Comparison of ENCODE assay signal across 28 mouse cellular contexts in genomic region chr14:46770036-46770435, GRCm38 (mm10). TPM values are rescaled to one million over a fixed set of nuclear protein-coding genes. Genes with fewer than 3 reads are reported as not detected.
DNase-seq lines count a peak whose midpoint lies in the region; ATAC-seq lines count a peak whose summit lies in the region.
"Had no signal": no experiment of that assay in that cellular context is flagged by ENCODE, and none has a peak within 500 bp of the region (broad histone marks: within the 10 kb centered on the region; RNA-seq: fewer than 3 reads in every experiment).

No protein-coding gene starts in this region.

- no peak overlapping the region for H3K27ac ChIP-seq in kidney, embryonic 16.5 days (ENCODE audit: low read length)
- H3K27ac ChIP-seq: embryonic facial prominence, embryonic 13.5 days; forebrain, embryonic 12.5 days; hindbrain, embryonic 10.5 days; hindbrain, embryonic 15.5 days; layer of hippocampus, adult 2 months; liver, embryonic 13.5 days; lung, embryonic 15.5 days; neural tube, embryonic 13.5 days had no signal

- no peak for ATAC-seq in kidney, embryonic 16.5 days (ENCODE audit: low FRiP score, low TSS enrichment)
- ATAC-seq: inflammation-experienced regulatory T-cells, adult 6 months had no signal

- H3K4me1 ChIP-seq in kidney, embryonic 16.5 days (ENCODE audit: insufficient read depth, low read length), result no peaks in the 10 kb centered on the region
- H3K4me1 ChIP-seq: embryonic facial prominence, embryonic 13.5 days; forebrain, embryonic 12.5 days; hindbrain, embryonic 10.5 days; hindbrain, embryonic 15.5 days; liver, embryonic 13.5 days; lung, embryonic 15.5 days; neural tube, embryonic 13.5 days had no signal

- peak; percentile 46 for DNase-seq in heart, adult 11 months
- DNase-seq in heart, postnatal 36 days, result no peak
- peak; percentile 36 for DNase-seq in lung, postnatal 10 days
- no peak for DNase-seq in lung, postnatal 4 days
- peak; percentile 30 for DNase-seq in NIH3T3 (ENCODE audit: low read depth)
- peak; percentile 20 for DNase-seq in lung, postnatal 36 days
- DNase-seq: adrenal gland, postnatal 25 days; cerebellum, adult 18-20 months; cerebellum, postnatal 10 days; gastrocnemius, postnatal 14 days; heart, adult 18-20 months; kidney, adult 11 months; kidney, postnatal 36 days; left cerebral cortex, postnatal 4 days; liver, embryonic 13.5 days; thymus, adult 2 months; thymus, postnatal 36 days had no signal

- WGBS in kidney, embryonic 16.5 days, result 86% methylated on average over 6 of the region's 6 CpGs

- H3K27me3 ChIP-seq in kidney, embryonic 16.5 days (ENCODE audit: insufficient read depth, low read length), result no peaks in the 10 kb centered on the region
- H3K27me3 ChIP-seq: embryonic facial prominence, embryonic 13.5 days; forebrain, embryonic 12.5 days; heart, embryonic 12.5 days; hindbrain, embryonic 15.5 days; liver, embryonic 13.5 days; lung, embryonic 15.5 days; megakaryocyte, embryonic 14.5 days; neural tube, embryonic 13.5 days had no signal

- H3K36me3 ChIP-seq in kidney, embryonic 16.5 days (ENCODE audit: insufficient read depth, low read length), result peaks cover 49% of the 10 kb centered on the region

- no peak overlapping the region for H3K4me3 ChIP-seq in kidney, embryonic 16.5 days (ENCODE audit: low read length)
- H3K4me3 ChIP-seq: embryonic facial prominence, embryonic 13.5 days; forebrain, embryonic 12.5 days; heart, embryonic 12.5 days; hindbrain, embryonic 10.5 days; hindbrain, embryonic 15.5 days; layer of hippocampus, adult 2 months; liver, embryonic 13.5 days; lung, embryonic 15.5 days; megakaryocyte, embryonic 14.5 days; neural tube, embryonic 13.5 days had no signal

- H3K4me2 ChIP-seq in kidney, embryonic 16.5 days (replicated peaks; ENCODE audit: low read depth, low read length), result no peak overlapping the region
- H3K4me2 ChIP-seq: embryonic facial prominence, embryonic 13.5 days; forebrain, embryonic 12.5 days; heart, embryonic 12.5 days; hindbrain, embryonic 15.5 days; liver, embryonic 13.5 days; lung, embryonic 15.5 days; neural tube, embryonic 13.5 days had no signal

- intact Hi-C loops in heart, postnatal 36 days (cut with DNase I), result no loop called here

- H3K9me3 ChIP-seq in kidney, embryonic 16.5 days (ENCODE audit: low read length), result no peaks in the 10 kb centered on the region
- H3K9me3 ChIP-seq: embryonic facial prominence, embryonic 13.5 days; forebrain, embryonic 12.5 days; heart, embryonic 12.5 days; hindbrain, embryonic 10.5 days; hindbrain, embryonic 15.5 days; liver, embryonic 13.5 days; lung, embryonic 15.5 days; megakaryocyte, embryonic 14.5 days; neural tube, embryonic 13.5 days had no signal

- H3K9ac ChIP-seq in kidney, embryonic 16.5 days (replicated peaks; ENCODE audit: low read length), result no peak overlapping the region
- H3K9ac ChIP-seq: embryonic facial prominence, embryonic 13.5 days; forebrain, embryonic 12.5 days; heart, embryonic 12.5 days; hindbrain, embryonic 15.5 days; liver, embryonic 13.5 days; lung, embryonic 15.5 days; neural tube, embryonic 13.5 days had no signal

RNA-seq across cellular contexts. Expression of gene Cdkn3, which starts 9.7 kb away (rescaled TPM):
- total RNA-seq in heart, postnatal 36 days (2021), result 1 to 10 TPM in 1 of 2 experiments, under 1 TPM in 1; 0.78 to 1.5 TPM
- polyA plus RNA-seq in kidney, embryonic 16.5 days (2015; fragmentation: Nextera tagmentation; extraction: Ambion mirVana), result 42.0 and 43.2 TPM in 2 replicates

RNA-seq across cellular contexts. Expression of gene Cnih1, which starts 18.2 kb away (rescaled TPM):
- total RNA-seq in heart, postnatal 36 days (2021), result 10 to 100 TPM; 51.1 to 51.7 TPM
- polyA plus RNA-seq in kidney, embryonic 16.5 days (2015; fragmentation: Nextera tagmentation; extraction: Ambion mirVana), result 178 and 184 TPM in 2 replicates

RNA-seq across cellular contexts. Expression of gene Gmfb, which starts 52.0 kb away (rescaled TPM):
- 10 to 100 TPM; 28.0 to 31.3 TPM for total RNA-seq in heart, postnatal 36 days (2021)
- polyA plus RNA-seq in kidney, embryonic 16.5 days (2015; fragmentation: Nextera tagmentation; extraction: Ambion mirVana), result 76.1 and 79.4 TPM in 2 replicates

Comparison
In these comparisons a context has a peak if more than half of its experiments do, and no peak if none do; other contexts are left out.
1. DNase-seq: peak in heart, adult 11 months (single experiment), lung, postnatal 10 days (single experiment), NIH3T3 (single experiment) and lung, postnatal 36 days (single experiment); none in heart, postnatal 36 days (0 of 2) and lung, postnatal 4 days (0 of 2).